Mouse (Mus musculus): ENCODE measurements around the gene Negr1. TPM values are rescaled to one million over a fixed set of nuclear protein-coding genes. Genes with fewer than 3 reads are reported as not detected.
"Not testable (repeated sequence)": the region's sequence is repeated elsewhere in the genome, so short reads cannot be mapped to it uniquely, and the experiment has no call there.

Negr1 gene
- total RNA-seq, 2 experiments from 2014 or later, result 113 to 119 TPM

DNA sequence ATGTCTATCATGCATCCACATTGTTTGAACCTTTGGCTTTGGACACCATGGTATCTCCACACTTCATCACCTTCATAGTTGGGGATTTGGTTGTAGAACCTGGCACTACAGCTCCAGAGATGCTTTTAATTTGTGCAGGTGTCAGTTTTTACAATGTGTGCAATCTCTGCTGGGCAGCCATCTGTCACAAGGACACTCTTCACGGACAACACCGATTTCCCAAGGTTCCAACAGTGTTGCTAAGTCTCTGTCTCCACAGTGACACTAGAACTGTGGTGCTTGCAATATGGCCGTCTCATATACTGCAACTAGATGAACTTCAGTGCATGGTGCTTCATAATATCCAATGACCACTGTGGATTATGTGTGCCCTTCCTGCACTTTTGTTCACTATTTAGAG lies 425.5 kb downstream of the Negr1 start:
- no peak for DNase-seq (ENCODE audit: low spot score in 2 of 2)

DNA sequence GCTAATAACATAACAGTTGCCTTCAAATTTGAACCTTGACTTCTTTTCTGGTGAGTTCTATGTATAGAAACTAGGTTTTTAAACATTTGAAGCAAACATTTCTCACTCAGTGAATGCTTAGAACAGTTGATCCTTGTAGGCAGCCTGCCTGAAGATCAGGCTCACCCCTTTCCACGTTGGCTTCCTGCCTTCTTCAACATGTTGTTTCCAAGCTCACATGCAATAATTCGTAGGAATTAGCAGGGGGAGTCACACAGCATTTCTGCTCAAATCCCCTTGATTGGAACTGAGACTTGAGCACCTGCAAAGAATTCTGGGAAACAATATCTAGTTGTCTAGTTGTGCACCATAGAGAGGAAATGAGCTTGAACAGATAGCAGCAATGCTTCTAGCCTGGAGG lies 430.6 kb downstream of the Negr1 start:
- DNase-seq (ENCODE audit: low spot score in 2 of 2), result no peak

GRCm38 (mm10) chr3:156992811-156993210 lies 431.2 kb downstream of the Negr1 start:
- no peak for DNase-seq (ENCODE audit: low spot score in 2 of 2)

DNA sequence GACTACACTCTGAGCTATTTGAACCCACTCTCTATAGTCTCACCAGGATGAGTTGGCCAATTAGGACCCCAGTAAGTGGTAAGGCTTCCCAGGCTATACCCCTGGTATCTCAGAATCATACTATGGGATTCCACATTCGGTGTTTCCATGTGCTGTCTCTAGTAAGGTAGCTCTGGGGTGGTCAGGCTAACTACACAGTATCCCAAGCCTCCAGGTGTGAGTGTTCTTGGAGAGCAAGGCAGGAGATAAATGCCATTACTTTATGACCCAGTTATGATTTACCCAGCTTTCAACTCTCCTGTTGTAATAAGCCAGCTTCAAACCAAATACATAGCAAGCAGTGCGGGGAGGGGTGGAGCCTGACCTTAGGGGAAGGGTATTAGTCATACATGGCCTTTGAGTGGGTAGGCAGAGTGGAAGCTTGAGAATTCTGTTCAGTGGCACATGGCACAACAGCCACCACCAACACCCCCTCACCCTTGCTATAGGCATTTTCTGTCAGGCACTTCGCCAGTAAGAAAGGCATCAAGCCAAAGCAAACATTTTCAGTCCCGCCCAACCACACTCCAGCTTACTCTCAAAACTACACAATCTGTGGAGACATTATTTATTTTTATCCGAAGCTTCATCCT lies 437.7 kb downstream of the Negr1 start:
- DNase-seq (ENCODE audit: low spot score in 2 of 2), result peak; percentile 35 to 60

DNA sequence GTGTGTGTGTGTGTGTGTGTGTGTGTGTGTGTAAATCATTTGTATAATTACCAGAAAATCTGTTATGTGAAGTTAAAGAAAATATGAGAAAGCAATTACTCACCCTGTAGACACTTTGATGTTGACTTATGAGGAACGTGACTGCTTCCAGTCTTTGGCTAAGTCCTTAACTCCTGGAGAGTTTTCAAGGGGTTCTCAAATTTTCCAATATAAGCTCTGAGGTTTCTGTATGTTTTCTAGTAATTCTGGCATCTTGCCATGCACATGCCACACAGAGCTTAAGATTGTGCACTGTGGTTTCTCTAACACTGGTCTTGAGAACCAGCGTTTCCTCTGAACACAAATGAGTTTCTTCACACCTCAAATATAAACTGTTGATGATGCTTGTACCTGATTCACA lies 460.0 kb downstream of the Negr1 start:
- no peak for DNase-seq (ENCODE audit: low spot score in 2 of 2)

- no peak for DNase-seq (ENCODE audit: low spot score in 2 of 2)
Measured at GRCm38 (mm10) chr3:157024580-157024979, 463.0 kb downstream of the Negr1 start.

DNA sequence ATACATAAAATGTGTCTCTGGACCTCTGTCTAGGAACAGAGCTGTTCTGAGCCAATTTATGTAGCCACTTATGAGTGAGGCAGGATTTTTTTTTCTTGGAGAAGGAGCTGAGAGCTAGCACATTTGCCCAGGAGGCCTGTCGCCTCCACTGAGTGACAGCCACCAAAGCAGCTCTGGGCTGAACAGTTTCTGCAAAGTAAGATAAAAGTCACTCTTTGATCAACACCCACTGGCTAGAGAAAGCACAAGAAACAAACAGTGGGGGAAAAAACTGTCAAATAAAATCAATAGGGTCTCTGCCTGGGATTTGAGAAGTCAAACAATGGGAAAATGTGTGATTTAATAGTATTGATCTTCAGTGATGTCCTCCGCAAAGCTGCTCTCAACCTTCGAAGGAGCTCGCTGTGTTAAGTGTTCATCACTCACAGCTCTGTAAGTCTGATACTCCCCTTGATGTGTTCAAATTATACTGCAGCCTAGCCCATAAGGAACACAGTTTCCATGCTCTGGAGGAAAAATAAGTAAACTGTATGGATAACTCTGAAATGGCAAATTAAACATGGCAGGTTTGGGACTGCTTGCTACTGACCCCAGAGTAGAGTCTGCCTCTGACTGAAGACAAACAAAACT lies 470.0 kb downstream of the Negr1 start:
- DNase-seq (ENCODE audit: low spot score in 2 of 2), result no peak

DNA sequence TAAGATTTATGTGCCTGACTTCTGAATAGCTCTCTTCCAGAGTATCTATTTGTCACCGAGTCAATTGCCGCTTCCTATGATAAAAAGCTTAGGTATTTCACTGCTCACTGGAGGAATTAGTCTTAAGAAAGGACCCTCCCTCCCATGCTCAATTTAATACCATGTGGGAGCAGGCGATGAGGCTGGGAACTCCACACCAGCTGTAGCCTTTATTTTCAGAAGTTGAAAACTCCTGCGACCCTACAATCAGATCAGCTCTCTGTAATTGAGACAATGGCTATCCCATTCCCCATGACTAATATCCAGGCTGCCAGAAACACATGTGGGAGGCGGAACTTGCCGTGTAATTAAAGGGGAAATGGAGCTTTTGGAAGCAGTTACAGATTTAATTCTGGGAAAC lies 474.4 kb downstream of the Negr1 start:
- DNase-seq (ENCODE audit: low spot score in 2 of 2), result no peak

GRCm38 (mm10) chr3:157036568-157036967 lies 475.0 kb downstream of the Negr1 start:
- no peak for DNase-seq (ENCODE audit: low spot score in 2 of 2)

- DNase-seq (ENCODE audit: low spot score in 2 of 2), result peak in 1 of 2 experiments; percentile 16
Measured at GRCm38 (mm10) chr3:157040619-157041018, 479.0 kb downstream of the Negr1 start.

GRCm38 (mm10) chr3:157044565-157044964 lies 483.0 kb downstream of the Negr1 start:
- DNase-seq (ENCODE audit: low spot score in 2 of 2), result peak in 1 of 2 experiments; percentile 18

DNA sequence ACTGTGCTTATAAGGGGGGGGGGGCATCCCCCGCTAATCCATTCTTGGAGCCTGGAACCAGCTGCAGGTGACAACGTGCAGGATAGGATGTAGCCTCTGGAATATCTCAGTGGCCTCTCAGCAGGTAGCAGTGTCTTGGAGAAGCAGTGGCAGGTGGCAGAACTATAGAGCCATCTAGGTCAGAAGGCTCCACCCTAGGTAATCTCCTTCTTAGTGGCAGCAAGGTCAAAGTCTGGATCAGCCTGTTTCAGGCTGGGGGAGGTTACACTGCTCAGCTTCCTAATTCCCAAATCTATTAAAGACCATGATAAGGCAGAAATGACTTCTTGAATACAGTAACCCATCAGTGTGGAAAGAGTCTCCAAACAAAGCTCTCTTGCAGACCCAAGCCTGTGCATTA lies 502.8 kb downstream of the Negr1 start:
- DNase-seq (ENCODE audit: low spot score in 2 of 2), result not testable (repeated sequence)

DNA sequence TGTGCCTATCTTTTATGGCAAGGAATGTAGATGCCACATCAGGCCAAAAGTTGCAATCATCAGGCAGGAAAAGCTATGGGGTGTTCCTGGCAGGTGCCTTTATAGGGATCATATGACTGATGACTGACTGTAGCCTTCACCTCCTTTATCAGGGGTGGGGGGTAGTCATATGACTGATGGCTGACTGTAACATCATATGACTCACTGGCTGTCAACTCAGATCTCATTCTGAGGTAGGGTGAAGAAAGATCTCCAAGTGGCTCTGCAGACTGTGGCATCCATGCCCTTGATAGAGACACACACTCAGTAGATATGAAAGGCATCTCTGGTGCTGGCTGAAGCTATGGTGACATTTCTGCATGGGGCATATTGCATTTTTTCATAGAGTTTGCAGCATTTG lies 504.7 kb downstream of the Negr1 start:
- DNase-seq (ENCODE audit: low spot score in 2 of 2), result no peak

- no peak for DNase-seq (ENCODE audit: low spot score in 2 of 2)
Measured at GRCm38 (mm10) chr3:157079250-157079965, 517.8 kb downstream of the Negr1 start.

DNA sequence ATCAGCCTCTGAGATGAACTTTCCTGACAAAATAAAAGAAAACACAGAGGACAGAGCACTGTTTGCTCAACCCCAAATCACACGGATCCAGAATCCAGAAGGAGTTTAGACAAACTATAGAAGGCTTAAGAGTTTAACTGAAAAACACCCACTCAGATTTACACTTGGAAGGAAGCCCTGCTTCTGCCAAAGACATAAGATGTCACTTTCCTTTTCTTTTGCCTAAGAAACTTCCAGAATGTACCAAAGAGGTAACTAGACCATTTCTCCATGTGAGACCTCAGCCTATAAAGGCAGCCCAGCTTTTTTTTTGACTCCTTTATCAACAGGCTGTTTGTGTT lies 518.3 kb downstream of the Negr1 start:
- no peak for DNase-seq (ENCODE audit: low spot score in 2 of 2)

DNA sequence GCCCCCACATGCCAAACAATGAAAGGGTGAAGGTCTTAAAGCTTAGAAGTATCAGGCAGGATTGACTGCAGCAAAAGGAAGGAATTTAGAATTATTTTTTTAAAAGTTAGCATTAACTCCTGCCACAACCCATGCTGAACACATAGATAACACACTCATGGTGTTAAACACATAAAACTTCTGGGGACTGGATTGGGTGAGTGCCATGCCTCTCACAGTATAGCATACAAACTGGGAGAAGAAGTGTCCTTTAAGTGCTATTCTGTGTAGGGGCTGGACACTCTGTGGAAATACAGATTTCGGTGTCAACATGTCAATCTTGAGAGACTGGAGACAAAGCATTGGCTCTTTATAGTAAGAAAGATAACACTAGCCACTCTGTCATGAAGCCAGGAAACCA lies 519.0 kb downstream of the Negr1 start:
- DNase-seq (ENCODE audit: low spot score in 2 of 2), result no peak

DNA sequence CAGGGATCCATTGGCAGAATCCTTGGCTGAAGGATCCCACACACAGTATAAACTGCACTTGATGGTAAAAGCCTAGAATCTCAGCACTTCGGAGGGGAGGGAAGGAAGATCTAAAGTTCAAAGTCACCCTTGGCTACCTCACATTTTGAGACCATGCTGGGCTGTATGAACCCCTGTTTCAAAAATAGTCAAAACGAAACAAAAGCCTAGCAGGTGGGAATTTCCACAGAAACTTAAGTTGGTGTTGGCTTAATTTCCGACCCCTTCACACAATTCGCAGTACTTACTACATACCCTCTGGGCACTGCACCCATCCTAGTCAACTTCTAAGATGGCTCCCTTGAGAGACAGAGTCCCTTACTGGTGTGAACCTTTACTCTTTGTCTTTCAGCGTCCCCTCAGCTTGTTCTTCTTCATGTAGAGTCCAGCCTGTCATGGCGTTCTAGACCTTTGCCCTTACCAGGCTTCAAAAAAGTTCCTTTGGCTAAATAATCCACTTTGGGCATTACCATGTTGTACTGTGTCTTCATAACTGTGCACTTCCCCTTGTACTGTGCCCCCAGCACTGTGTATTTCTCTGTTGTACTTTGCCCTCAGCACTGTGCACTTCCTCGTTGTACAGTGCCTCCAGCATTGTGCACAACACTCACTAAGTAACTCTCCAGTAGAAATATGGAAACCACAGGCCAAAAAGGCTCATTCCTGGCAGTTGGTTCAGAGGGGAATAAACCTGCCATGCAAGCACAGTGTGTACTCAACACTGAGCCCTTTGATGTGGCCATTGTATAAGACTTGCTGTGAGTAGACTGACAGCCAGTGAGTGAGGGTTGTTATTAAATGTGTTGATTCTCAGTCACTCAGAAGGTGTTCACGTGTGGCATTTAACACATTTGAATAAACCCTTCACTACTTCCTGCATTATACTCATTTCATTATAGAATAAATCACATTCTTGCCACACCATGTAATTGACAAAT lies 521.5 kb downstream of the Negr1 start:
- no peak for DNase-seq (ENCODE audit: low spot score in 2 of 2)

DNA sequence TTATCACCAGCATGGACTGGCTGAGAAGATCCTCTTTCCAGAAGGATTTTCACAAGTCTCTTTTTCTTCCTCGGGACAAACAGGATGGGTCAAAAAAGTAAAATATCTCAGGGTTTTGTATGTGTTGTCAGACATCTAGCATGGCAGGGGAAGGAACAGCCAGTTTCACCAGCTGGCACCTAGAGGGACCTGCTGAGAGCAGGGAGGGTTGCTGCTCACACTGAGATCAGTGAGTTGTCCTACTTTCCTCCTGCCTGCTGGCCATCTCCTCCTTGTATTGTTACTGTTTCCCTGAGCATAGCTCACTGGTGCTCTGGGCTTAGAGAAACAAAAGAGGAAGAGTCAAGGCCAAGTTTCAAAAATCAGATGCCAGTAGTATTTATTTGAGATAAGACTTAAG lies 523.6 kb downstream of the Negr1 start:
- no peak for DNase-seq (ENCODE audit: low spot score in 2 of 2)

GRCm38 (mm10) chr3:157090051-157090450 lies 528.5 kb downstream of the Negr1 start:
- no peak for DNase-seq (ENCODE audit: low spot score in 2 of 2)

DNA sequence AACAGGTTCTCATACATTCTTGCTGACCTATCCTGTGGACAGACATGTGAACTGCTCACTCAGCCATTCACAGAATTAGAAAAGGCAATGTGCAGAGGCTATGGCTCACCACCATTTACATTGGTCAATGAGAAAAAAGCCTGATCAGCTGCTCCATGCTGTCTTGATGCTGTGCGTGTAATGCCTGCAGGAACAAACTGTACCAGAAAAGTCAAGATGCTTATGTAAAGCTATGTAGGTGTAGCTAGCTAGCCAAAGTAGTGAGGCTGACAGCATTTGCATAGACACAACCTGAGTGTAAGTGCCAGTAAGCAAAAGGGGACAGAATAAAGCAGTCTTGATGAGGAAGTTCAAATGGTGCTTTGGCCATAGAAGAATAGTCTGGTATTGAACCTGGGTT lies 534.7 kb downstream of the Negr1 start:
- no peak for DNase-seq (ENCODE audit: low spot score in 2 of 2)

DNA sequence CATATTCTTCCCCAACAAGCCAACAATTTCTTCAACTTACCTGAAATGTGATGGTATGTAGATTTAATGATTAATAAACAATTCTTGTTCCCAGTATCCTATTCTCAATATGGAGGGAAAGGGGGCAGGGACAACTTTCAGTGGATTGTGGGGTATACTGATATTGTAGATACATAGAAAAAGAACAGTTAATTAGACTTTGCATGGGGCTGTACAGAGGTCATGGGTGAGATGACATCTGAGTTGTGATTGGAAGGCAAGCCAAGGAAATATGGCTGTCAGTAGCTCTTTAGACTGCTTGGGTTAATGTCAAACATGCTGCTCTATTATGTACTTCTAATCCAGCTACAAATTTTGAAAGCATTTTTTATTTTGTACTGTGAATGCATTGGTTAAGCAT lies 535.9 kb downstream of the Negr1 start:
- no peak for DNase-seq (ENCODE audit: low spot score in 2 of 2)

GRCm38 (mm10) chr3:157098417-157098816 lies 536.8 kb downstream of the Negr1 start:
- DNase-seq (ENCODE audit: low spot score in 2 of 2), result no peak

All from layer of hippocampus, adult 18-20 months (tissue).